Mouse (Mus musculus): ENCODE results near the gene Srsf10. TPM values are rescaled to one million over a fixed set of nuclear protein-coding genes. Genes with fewer than 3 reads are reported as not detected.

The Srsf10 gene
- polyA plus RNA-seq, 1 experiment from 2014 or later, result 157 TPM

GRCm38 (mm10) chr4:135834124-135834717, 21.3 kb upstream of the Srsf10 start:
- H3K36me3 ChIP-seq, result no peaks in the 10 kb centered on the region
- H3K27ac ChIP-seq (replicated peaks), result peak overlapping the region; percentile 79
- no peak overlapping the region for H3K4me2 ChIP-seq
- H3K9ac ChIP-seq (replicated peaks), result no peak overlapping the region
- H3K9me3 ChIP-seq (replicated peaks), result no peaks in the 10 kb centered on the region
- no peak overlapping the region for H3K4me3 ChIP-seq (replicated peaks)
- no peaks in the 10 kb centered on the region for H3K27me3 ChIP-seq (replicated peaks)
- peaks cover 17% of the 10 kb centered on the region for H3K4me1 ChIP-seq
- WGBS, result 87% methylated on average over 8 of the region's 8 CpGs
- ATAC-seq (ENCODE audit: low FRiP score), result no peak; the same call in 1 of the 2 replicates

- Histone ChIP-seq H3K9ac (replicated peaks) (no peak overlapping the region), H3K9me3 (replicated peaks) (no peaks in the 10 kb centered on the region), H3K4me3 (replicated peaks) (no peak overlapping the region), H3K4me2 (no peak overlapping the region), H3K27ac (replicated peaks) (no peak overlapping the region), H3K4me1 (peaks cover 5% of the 10 kb centered on the region; the same call in 1 of the 2 replicates), H3K36me3 (no peaks in the 10 kb centered on the region), H3K27me3 (replicated peaks) (no peaks in the 10 kb centered on the region)
- ATAC-seq (ENCODE audit: low FRiP score), result no peak
- 83% methylated on average over 3 of the region's 3 CpGs for WGBS
These were observed 16.6 kb upstream of the Srsf10 start for GRCm38 (mm10) chr4:135838925-135839292.

GRCm38 (mm10) chr4:135839293-135840011, 16.1 kb upstream of the Srsf10 start:
- Histone ChIP-seq H3K4me1 (no peaks in the 10 kb centered on the region), H3K4me2 (no peak overlapping the region), H3K4me3 (replicated peaks) (no peak overlapping the region), H3K36me3 (no peaks in the 10 kb centered on the region), H3K27me3 (replicated peaks) (no peaks in the 10 kb centered on the region), H3K9ac (replicated peaks) (no peak overlapping the region), H3K27ac (replicated peaks) (no peak overlapping the region), H3K9me3 (replicated peaks) (no peaks in the 10 kb centered on the region)
- no peak for ATAC-seq (ENCODE audit: low FRiP score)
- WGBS, result 84% methylated on average over 21 of the region's 21 CpGs

- Histone ChIP-seq H3K36me3 (no peaks in the 10 kb centered on the region), H3K9me3 (replicated peaks) (no peaks in the 10 kb centered on the region), H3K9ac (replicated peaks) (no peak overlapping the region), H3K4me3 (replicated peaks) (no peak overlapping the region), H3K27me3 (replicated peaks) (no peaks in the 10 kb centered on the region), H3K27ac (replicated peaks) (no peak overlapping the region), H3K4me1 (no peaks in the 10 kb centered on the region), H3K4me2 (no peak overlapping the region)
- no peak for ATAC-seq (ENCODE audit: low FRiP score)
- 89% methylated on average over 6 of the region's 6 CpGs for WGBS
These were observed 11.1 kb upstream of the Srsf10 start for GRCm38 (mm10) chr4:135844400-135844799.

GRCm38 (mm10) chr4:135847581-135847980, 8.0 kb upstream of the Srsf10 start:
- Histone ChIP-seq H3K9me3 (replicated peaks) (no peaks in the 10 kb centered on the region), H3K36me3 (no peaks in the 10 kb centered on the region), H3K4me2 (no peak overlapping the region), H3K4me1 (peaks cover 15% of the 10 kb centered on the region), H3K27ac (replicated peaks) (no peak overlapping the region), H3K4me3 (replicated peaks) (no peak overlapping the region), H3K27me3 (replicated peaks) (no peaks in the 10 kb centered on the region), H3K9ac (replicated peaks) (no peak overlapping the region)
- ATAC-seq (ENCODE audit: low FRiP score), result no peak
- WGBS, result 61% methylated on average over 5 of the region's 5 CpGs

- no peaks in the 10 kb centered on the region for H3K27me3 ChIP-seq (replicated peaks)
- H3K9me3 ChIP-seq (replicated peaks), result no peaks in the 10 kb centered on the region
- peak; percentile 74 for ATAC-seq (ENCODE audit: low FRiP score)
- H3K36me3 ChIP-seq, result no peaks in the 10 kb centered on the region
- no peak overlapping the region for H3K4me3 ChIP-seq (replicated peaks)
- peak overlapping the region; percentile 75 for H3K27ac ChIP-seq (replicated peaks)
- WGBS, result 19% methylated on average over 13 of the region's 13 CpGs
- H3K9ac ChIP-seq (replicated peaks), result peak overlapping the region; percentile 28; the same call in 1 of the 2 replicates
- peak overlapping the region; percentile 37 for H3K4me2 ChIP-seq
- H3K4me1 ChIP-seq, result peaks cover 28% of the 10 kb centered on the region
These were observed 5.0 kb upstream of the Srsf10 start for GRCm38 (mm10) chr4:135850411-135851095.

DNA sequence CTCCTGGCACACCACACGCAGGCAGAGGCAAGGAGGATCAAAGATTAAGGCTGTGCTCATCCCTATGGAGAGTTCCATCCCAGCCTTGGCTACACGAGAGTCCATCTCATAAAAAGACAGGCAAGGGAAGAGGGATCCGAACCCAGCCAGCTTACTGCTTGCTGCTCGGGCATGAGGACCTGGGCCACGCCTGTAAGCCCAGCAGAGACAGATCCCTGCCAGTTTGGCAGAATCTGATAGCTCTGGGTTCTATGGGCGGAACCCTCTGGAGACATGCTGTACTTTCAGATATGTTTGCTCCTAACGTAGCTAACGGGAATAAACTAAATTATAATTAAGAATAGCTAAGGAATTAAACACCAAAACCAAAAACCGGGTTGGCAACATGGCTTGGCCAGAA, 3.6 kb upstream of the Srsf10 start:
- H3K9ac ChIP-seq (replicated peaks), result no peak overlapping the region
- H3K36me3 ChIP-seq, result no peaks in the 10 kb centered on the region
- H3K4me3 ChIP-seq (replicated peaks), result no peak overlapping the region
- H3K4me1 ChIP-seq, result peaks cover 28% of the 10 kb centered on the region
- H3K4me2 ChIP-seq, result no peak overlapping the region
- H3K27me3 ChIP-seq (replicated peaks), result no peaks in the 10 kb centered on the region
- no peak for ATAC-seq (ENCODE audit: low FRiP score)
- H3K9me3 ChIP-seq (replicated peaks), result no peaks in the 10 kb centered on the region
- WGBS, result 87% methylated on average over 9 of the region's 9 CpGs
- no peak overlapping the region for H3K27ac ChIP-seq (replicated peaks)

- no peaks in the 10 kb centered on the region for H3K36me3 ChIP-seq
- no peak for ATAC-seq (ENCODE audit: low FRiP score)
- H3K9me3 ChIP-seq (replicated peaks), result no peaks in the 10 kb centered on the region
- H3K4me1 ChIP-seq, result peaks cover 44% of the 10 kb centered on the region
- H3K4me2 ChIP-seq, result no peak overlapping the region
- no peak overlapping the region for H3K4me3 ChIP-seq (replicated peaks)
- H3K27me3 ChIP-seq (replicated peaks), result no peaks in the 10 kb centered on the region
- H3K27ac ChIP-seq (replicated peaks), result peak overlapping the region; percentile 98
- H3K9ac ChIP-seq (replicated peaks), result no peak overlapping the region
- 93% methylated on average over 14 of the region's 14 CpGs for WGBS
These were observed 1.5 kb upstream of the Srsf10 start for GRCm38 (mm10) chr4:135853987-135854546.

- H3K4me2 ChIP-seq, result peak overlapping the region; percentile 84
- no peak overlapping the region for H3K9ac ChIP-seq (replicated peaks)
- peaks cover 49% of the 10 kb centered on the region for H3K4me1 ChIP-seq
- no peaks in the 10 kb centered on the region for H3K27me3 ChIP-seq (replicated peaks)
- H3K27ac ChIP-seq (replicated peaks), result peak overlapping the region; percentile 98
- 68% methylated on average over 11 of the region's 11 CpGs for WGBS
- peak overlapping the region; percentile 77; the same call in 1 of the 2 replicates for H3K4me3 ChIP-seq (replicated peaks)
- H3K9me3 ChIP-seq (replicated peaks), result no peaks in the 10 kb centered on the region
- ATAC-seq (ENCODE audit: low FRiP score), result no peak
- H3K36me3 ChIP-seq, result no peaks in the 10 kb centered on the region
These were observed 917 bp upstream of the Srsf10 start for GRCm38 (mm10) chr4:135854630-135855029.

GRCm38 (mm10) chr4:135855080-135855479, 467 bp upstream of the Srsf10 start:
- Histone ChIP-seq H3K9ac (replicated peaks) (peak overlapping the region; percentile 79), H3K4me3 (replicated peaks) (peak overlapping the region; percentile 77), H3K9me3 (replicated peaks) (no peaks in the 10 kb centered on the region), H3K4me2 (peak overlapping the region; percentile 84), H3K27ac (replicated peaks) (peak overlapping the region; percentile 98), H3K36me3 (no peaks in the 10 kb centered on the region), H3K27me3 (replicated peaks) (no peaks in the 10 kb centered on the region), H3K4me1 (peaks cover 50% of the 10 kb centered on the region)
- WGBS, result 6% methylated on average over 6 of the region's 6 CpGs
- ATAC-seq (ENCODE audit: low FRiP score), result peak; percentile 6

- no peaks in the 10 kb centered on the region for H3K36me3 ChIP-seq
- H3K27me3 ChIP-seq (replicated peaks), result no peaks in the 10 kb centered on the region
- peak overlapping the region; percentile 72 for H3K4me2 ChIP-seq
- peak overlapping the region; percentile 77 for H3K4me3 ChIP-seq (replicated peaks)
- peak overlapping the region; percentile 98 for H3K27ac ChIP-seq (replicated peaks)
- no peaks in the 10 kb centered on the region for H3K9me3 ChIP-seq (replicated peaks)
- WGBS, result under 1% methylated on average over 84 of the region's 91 CpGs
- H3K4me1 ChIP-seq, result peaks cover 48% of the 10 kb centered on the region
- peak overlapping the region; percentile 75 for H3K9ac ChIP-seq (replicated peaks)
- ATAC-seq (ENCODE audit: low FRiP score), result peak; percentile 79
These were observed 910 bp downstream of the Srsf10 start for GRCm38 (mm10) chr4:135856223-135857091.

Data from neural tube, embryonic 15.5 days (tissue).